Mouse (Mus musculus) liver, adult 2 months (tissue): ENCODE results near the gene Mpp2. TPM values are rescaled to one million over a fixed set of nuclear protein-coding genes. Genes with fewer than 3 reads are reported as not detected.

Experiments used
- DNase-seq: peaks from one replicate; pipeline ENCODE4 v3.0.0-alpha.2; 2011; ENCODE audit warnings: low read depth, low spot score; ENCODE audit errors: extremely low read depth
- H3K27ac ChIP-seq: fragments of 200-500 bp; replicated peaks from 2 replicates; pipeline ENCODE4 v1.5.1; 2012; ENCODE audit warnings: low read depth, mild to moderate bottlenecking, control low read depth, inconsistent platforms, low read length; ENCODE audit not compliant: insufficient read depth
- H3K27me3 ChIP-seq: fragments of 200-500 bp; 2 replicates; pipeline ENCODE4 v1.6.1; 2012; ENCODE audit warnings: mild to moderate bottlenecking, moderate library complexity, low read length, inconsistent platforms; ENCODE audit not compliant: control insufficient read depth, insufficient read depth
- H3K36me3 ChIP-seq: fragments of 200-500 bp; 2 replicates; pipeline ENCODE4 v1.6.1; 2012; ENCODE audit warnings: low read length, inconsistent platforms; ENCODE audit not compliant: control insufficient read depth, insufficient read depth
- H3K4me1 ChIP-seq: fragments of 200-500 bp; 2 replicates; pipeline ENCODE4 v1.6.1; 2011; ENCODE audit warnings: low read length; ENCODE audit not compliant: control insufficient read depth, insufficient read depth
- H3K4me3 ChIP-seq: fragments of 200-500 bp; 2 replicates; pipeline ENCODE4 v1.5.1; 2011; ENCODE audit warnings: low read depth, mild to moderate bottlenecking, control low read depth, low read length, moderate library complexity; ENCODE audit not compliant: insufficient read depth
- H3K79me2 ChIP-seq: fragments of 200-500 bp; 2 replicates; pipeline ENCODE4 v1.6.1; 2012; ENCODE audit warnings: inconsistent platforms, mild to moderate bottlenecking, low read length, moderate library complexity; ENCODE audit not compliant: control insufficient read depth, insufficient read depth
- H3K9ac ChIP-seq: fragments of 200-500 bp; 2 replicates; pipeline ENCODE4 v1.6.1; 2012; ENCODE audit warnings: low read depth, mild to moderate bottlenecking, control low read depth, inconsistent platforms, low read length
- CTCF ChIP-seq: fragments of 200-500 bp; IDR thresholded peaks from 2 replicates; pipeline ENCODE4 v1.5.1; 2011; ENCODE audit warnings: low read depth, low read length, control low read depth
- POLR2A ChIP-seq: fragments of 200-500 bp; IDR thresholded peaks from 2 replicates; pipeline ENCODE4 v1.6.1; 2011; ENCODE audit warnings: low read length, control low read depth; ENCODE audit not compliant: insufficient read depth; ENCODE audit errors: extremely low read depth
- WGBS: fragments of 180-500 bp; shearing (Covaris S2); methylation state at CpG from one replicate; pipeline ENCODE4 v1.1.7; 2018; 5-methylcytosine and 5-hydroxymethylcytosine counted together
- polyA plus RNA-seq: library from polyadenylated mRNA; depleted of rRNA; stranded (reverse); fragments of >200 nt; gene quantifications from 2 replicates; pipeline ENCODE4 v1.2.3, GENCODE M21; 2012; rRNA removed
- total RNA-seq: library from RNA; depleted of rRNA; stranded (reverse); fragments of >200 nt; gene quantifications from 2 replicates; pipeline ENCODE4 v1.2.3, GENCODE M21; 2014; rRNA removed

Mpp2 gene
- total and polyA plus RNA-seq, 2 experiments = under 0.01 to 0.20 TPM

GRCm38 (mm10) chr11:102010140-102010539 lies 78.2 kb downstream of the Mpp2 start:
- H3K27ac ChIP-seq = no peak overlapping the region
- H3K4me3 ChIP-seq = no peak overlapping the region
- H3K9ac ChIP-seq = no peak overlapping the region
- no peaks in the 10 kb centered on the region for H3K79me2 ChIP-seq
- TF ChIP-seq POLR2A = no peak
- TF ChIP-seq CTCF = no peak
- no peaks in the 10 kb centered on the region for H3K27me3 ChIP-seq
- 92% methylated on average over 13 of the region's 13 CpGs for WGBS
- no peak for DNase-seq
- peaks cover 5% of the 10 kb centered on the region; the same call in 1 of the 2 replicates for H3K4me1 ChIP-seq
- H3K36me3 ChIP-seq = no peaks in the 10 kb centered on the region

DNA sequence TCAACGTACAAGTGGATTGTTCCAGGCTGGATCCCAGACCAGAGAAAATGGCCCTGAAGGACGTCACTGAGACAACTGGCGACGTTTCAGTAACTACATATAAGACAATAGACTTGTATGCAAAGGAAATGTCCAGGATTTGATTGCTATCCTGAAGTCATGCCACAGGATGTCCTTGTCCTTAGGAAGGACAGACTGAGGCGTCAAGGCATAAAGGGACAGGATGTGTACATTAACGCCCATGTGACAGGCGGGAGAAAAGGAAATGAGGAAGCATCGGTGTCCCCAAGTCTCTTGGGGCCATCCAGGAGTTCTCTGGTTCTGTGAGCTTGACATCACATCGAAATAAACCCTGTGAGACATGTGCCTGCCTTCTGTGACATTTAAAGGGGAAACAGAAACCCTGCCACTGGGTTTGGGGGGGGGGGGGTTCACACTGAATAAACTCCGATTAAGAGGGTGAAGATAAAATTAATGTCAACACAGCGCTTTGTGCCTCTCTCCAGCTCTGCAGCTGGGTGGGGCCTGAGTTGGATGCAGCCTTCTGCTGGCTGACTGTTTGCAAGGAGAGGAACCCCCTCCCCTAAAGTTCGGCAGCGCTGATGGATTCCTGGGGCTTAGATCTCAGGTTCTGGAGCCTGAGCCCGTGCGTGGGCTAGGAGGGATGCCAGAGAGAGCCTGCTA lies 79.2 kb downstream of the Mpp2 start:
- Histone ChIP-seq H3K9ac (no peak overlapping the region), H3K4me3 (no peak overlapping the region), H3K79me2 (no peaks in the 10 kb centered on the region), H3K27ac (no peak overlapping the region), H3K36me3 (no peaks in the 10 kb centered on the region), H3K27me3 (no peaks in the 10 kb centered on the region), H3K4me1 (peaks cover 5% of the 10 kb centered on the region; the same call in 1 of the 2 replicates)
- no peak for DNase-seq
- TF ChIP-seq CTCF (no peak), POLR2A (no peak)
- 76% methylated on average over 15 of the region's 15 CpGs for WGBS

GRCm38 (mm10) chr11:102008372-102008771 lies 79.9 kb downstream of the Mpp2 start:
- Histone ChIP-seq H3K36me3 (no peaks in the 10 kb centered on the region), H3K9ac (no peak overlapping the region), H3K79me2 (no peaks in the 10 kb centered on the region), H3K4me3 (no peak overlapping the region), H3K27ac (no peak overlapping the region), H3K4me1 (peaks cover 5% of the 10 kb centered on the region; the same call in 1 of the 2 replicates), H3K27me3 (no peaks in the 10 kb centered on the region)
- DNase-seq = no peak
- TF ChIP-seq CTCF (no peak), POLR2A (no peak)
- 93% methylated on average over 8 of the region's 8 CpGs for WGBS

Other genes with a start within 250 kb of the Mpp2 start
- 0.07 TPM in 1 of 2 replicates, not detected in the other for gene Meox1, start 194.1 kb downstream of the Mpp2 start, total RNA-seq
- gene Meox1, start 194.1 kb downstream of the Mpp2 start, polyA plus RNA-seq = 0.05 TPM in 1 of 2 replicates, not detected in the other
- not detected in 2 replicates for gene Sost, start 121.5 kb downstream of the Mpp2 start, total RNA-seq
- gene Sost, start 121.5 kb downstream of the Mpp2 start, polyA plus RNA-seq = 0.04 and 0.10 TPM in 2 replicates
- gene Cfap97d1, start 104.2 kb downstream of the Mpp2 start, total RNA-seq = not detected in 2 replicates
- not detected in 2 replicates for gene Cfap97d1, start 104.2 kb downstream of the Mpp2 start, polyA plus RNA-seq
- 15.8 and 21.7 TPM in 2 replicates for gene Dusp3, start 101.5 kb downstream of the Mpp2 start, total RNA-seq
- 38.7 and 40.0 TPM in 2 replicates for gene Dusp3, start 101.5 kb downstream of the Mpp2 start, polyA plus RNA-seq
- 0.07 and 0.28 TPM in 2 replicates for gene Mpp3, start 60.1 kb downstream of the Mpp2 start, total RNA-seq
- gene Mpp3, start 60.1 kb downstream of the Mpp2 start, polyA plus RNA-seq = 0.06 and 0.19 TPM in 2 replicates
- 8.4 and 11.1 TPM in 2 replicates for gene Cd300lg, start 47.0 kb downstream of the Mpp2 start, total RNA-seq
- 12.2 and 13.3 TPM in 2 replicates for gene Cd300lg, start 47.0 kb downstream of the Mpp2 start, polyA plus RNA-seq
- not detected in 2 replicates for gene Ppy, start 12.8 kb upstream of the Mpp2 start, total RNA-seq
- gene Ppy, start 12.8 kb upstream of the Mpp2 start, polyA plus RNA-seq = not detected in 2 replicates
- gene Pyy, start 19.3 kb upstream of the Mpp2 start, total RNA-seq = not detected in 2 replicates
- gene Pyy, start 19.3 kb upstream of the Mpp2 start, polyA plus RNA-seq = 0.35 TPM in 1 of 2 replicates, not detected in the other
- gene Nags, start 57.0 kb upstream of the Mpp2 start, total RNA-seq = 58.6 and 81.5 TPM in 2 replicates
- gene Nags, start 57.0 kb upstream of the Mpp2 start, polyA plus RNA-seq = 135 and 155 TPM in 2 replicates
- 4.2 and 7.7 TPM in 2 replicates for gene Tmem101, start 67.9 kb upstream of the Mpp2 start, total RNA-seq
- 9.2 and 13.5 TPM in 2 replicates for gene Tmem101, start 67.9 kb upstream of the Mpp2 start, polyA plus RNA-seq
- gene Lsm12, start 96.8 kb upstream of the Mpp2 start, total RNA-seq = 11.4 and 14.1 TPM in 2 replicates
- 24.3 and 24.5 TPM in 2 replicates for gene Lsm12, start 96.8 kb upstream of the Mpp2 start, polyA plus RNA-seq
- gene G6pc3, start 101.1 kb upstream of the Mpp2 start, total RNA-seq = 2.8 and 3.6 TPM in 2 replicates
- gene G6pc3, start 101.1 kb upstream of the Mpp2 start, polyA plus RNA-seq = 17.1 and 25.9 TPM in 2 replicates
- 15.9 and 25.0 TPM in 2 replicates for gene Hdac5, start 141.7 kb upstream of the Mpp2 start, total RNA-seq
- 38.2 and 60.5 TPM in 2 replicates for gene Hdac5, start 141.7 kb upstream of the Mpp2 start, polyA plus RNA-seq
- gene BC030867, start 160.4 kb upstream of the Mpp2 start, total RNA-seq = 0.27 TPM in 1 of 2 replicates, not detected in the other
- 0.20 and 0.38 TPM in 2 replicates for gene BC030867, start 160.4 kb upstream of the Mpp2 start, polyA plus RNA-seq
- gene Asb16, start 180.2 kb upstream of the Mpp2 start, total RNA-seq = 0.09 TPM in 1 of 2 replicates, not detected in the other
- gene Asb16, start 180.2 kb upstream of the Mpp2 start, polyA plus RNA-seq = 0.16 and 0.20 TPM in 2 replicates
- 18.1 and 19.0 TPM in 2 replicates for gene Tmub2, start 196.4 kb upstream of the Mpp2 start, total RNA-seq
- 33.5 and 34.2 TPM in 2 replicates for gene Tmub2, start 196.4 kb upstream of the Mpp2 start, polyA plus RNA-seq
- 7.1 and 8.5 TPM in 2 replicates for gene Atxn7l3, start 208.1 kb upstream of the Mpp2 start, total RNA-seq
- 16.8 and 20.6 TPM in 2 replicates for gene Atxn7l3, start 208.1 kb upstream of the Mpp2 start, polyA plus RNA-seq
- 19.4 and 19.5 TPM in 2 replicates for gene Ubtf, start 231.2 kb upstream of the Mpp2 start, total RNA-seq
- gene Ubtf, start 231.2 kb upstream of the Mpp2 start, polyA plus RNA-seq = 12.7 and 12.8 TPM in 2 replicates